Mouse (Mus musculus) heart, adult 2 months (tissue): ENCODE data around the gene Cd320.
"Not testable (repeated sequence)": the region's sequence is repeated elsewhere in the genome, so short reads cannot be mapped to it uniquely, and the experiment has no call there.

Experiments used
- CTCF ChIP-seq: fragments of 200-600 bp; IDR thresholded peaks from 2 replicates; pipeline ENCODE4 v1.8.1; 2022; ENCODE audit warnings: antibody characterized with exemption, mild to moderate bottlenecking, moderate library complexity
- EP300 ChIP-seq: fragments of 200-500 bp; IDR thresholded peaks from 2 replicates; pipeline ENCODE4 v1.6.1; 2011; ENCODE audit warnings: low read depth, low read length, control low read depth; ENCODE audit not compliant: insufficient read depth

GRCm38 (mm10) chr17:33891892-33892291, 49.0 kb downstream of the Cd320 start:
- not testable (repeated sequence) for TF ChIP-seq EP300
- TF ChIP-seq CTCF: peak; percentile 52
